Mouse (Mus musculus): ENCODE data around the gene Cyb561d2.

DNA sequence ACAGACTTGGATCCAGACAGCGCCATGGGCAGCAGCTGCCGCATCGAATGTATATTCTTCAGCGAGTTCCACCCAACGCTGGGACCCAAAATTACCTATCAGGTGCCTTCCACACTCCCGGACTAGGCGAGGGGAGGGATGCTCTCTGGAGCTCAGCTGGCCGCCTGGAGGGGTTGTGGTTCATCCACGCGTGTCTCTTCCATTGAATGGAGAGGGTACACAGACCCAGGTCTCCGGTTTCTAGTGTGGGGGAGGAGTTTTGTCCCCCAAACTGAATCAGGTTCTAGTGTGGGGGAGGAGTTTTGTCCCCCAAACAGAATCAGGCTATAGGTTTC, 326 bp upstream of the Cyb561d2 start:
- TF ChIP-seq CTCF (IDR thresholded peaks at IDR 0.05; ENCODE audit: extremely low read depth, insufficient read depth, insufficient read length, insufficient replicate concordance) (no peak), POLR2A (IDR thresholded peaks at IDR 0.05; ENCODE audit: low read depth, low read length) (no peak)

All from spleen, adult 2 months (tissue).